Mouse (Mus musculus) embryo, embryonic 10.5 days (tissue): ENCODE data around the gene Stam.

Experiments used
- DNase-seq: peaks from one replicate; pipeline ENCODE4 v3.0.0-alpha.2; 2015; ENCODE audit warnings: low spot score

The Stam gene

DNA sequence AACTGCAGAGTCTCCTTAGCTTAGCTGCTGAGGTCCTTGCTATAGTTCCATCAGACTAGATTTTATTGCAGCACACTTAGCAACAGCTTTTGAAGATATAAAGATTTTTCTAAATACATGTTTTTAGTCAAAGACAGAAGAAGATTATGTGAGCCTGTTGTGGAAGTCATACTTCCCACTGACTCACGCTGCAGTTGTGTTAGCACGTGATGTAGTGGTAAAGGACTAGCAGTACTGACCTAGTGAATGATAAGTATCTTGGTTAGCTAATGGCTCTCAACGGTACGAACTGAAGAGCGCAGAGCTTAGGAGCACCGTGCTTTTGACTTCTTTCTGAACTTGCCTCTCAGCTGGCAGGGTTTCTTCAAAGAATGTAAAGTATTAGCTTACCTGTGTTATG is 52.5 kb downstream of the Stam start:
- no peak for DNase-seq

DNA sequence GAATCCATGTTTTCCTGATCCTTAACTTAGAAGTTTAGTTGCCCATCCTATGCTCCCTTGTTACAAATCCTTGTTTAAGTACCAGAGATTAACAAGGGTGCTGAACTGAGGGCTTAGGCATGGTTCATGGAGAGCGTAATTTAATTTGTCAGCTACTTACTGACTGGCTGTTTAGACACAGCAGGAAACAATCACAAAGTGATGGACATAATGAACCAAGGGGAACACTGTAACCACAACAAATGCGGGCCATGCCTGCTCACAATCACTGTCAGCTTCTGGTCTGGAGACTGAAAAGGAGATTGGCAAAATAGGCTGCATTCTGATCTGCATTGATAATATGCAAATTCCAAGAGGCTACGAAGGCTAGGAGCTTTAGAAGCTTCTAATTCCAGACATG is 53.7 kb downstream of the Stam start:
- peak; percentile 12 for DNase-seq

GRCm38 (mm10) chr2:14130641-14131339 is 56.9 kb downstream of the Stam start:
- no peak for DNase-seq

- DNase-seq: no peak
Measured at GRCm38 (mm10) chr2:14132468-14133326, 58.8 kb downstream of the Stam start.

DNA sequence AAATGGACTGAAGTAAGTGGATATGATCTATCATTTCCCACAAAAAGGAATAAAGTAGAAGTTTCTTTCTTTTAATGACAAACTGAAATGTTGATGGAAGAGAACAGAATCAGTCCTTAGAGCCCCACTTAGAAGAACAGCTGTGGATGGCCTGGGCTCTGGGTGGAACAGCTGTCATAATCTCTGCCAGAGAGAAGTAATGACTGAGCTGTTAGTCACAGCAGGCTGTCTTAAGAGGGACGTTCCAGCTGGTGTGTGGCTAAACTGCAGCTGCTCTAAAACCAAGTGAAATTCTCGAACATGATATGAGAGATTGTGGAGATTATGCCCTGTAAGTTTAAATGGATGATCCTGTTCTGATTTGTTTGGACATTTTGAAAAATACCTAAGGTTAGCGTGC is 63.0 kb downstream of the Stam start:
- peak; percentile 10 for DNase-seq

DNA sequence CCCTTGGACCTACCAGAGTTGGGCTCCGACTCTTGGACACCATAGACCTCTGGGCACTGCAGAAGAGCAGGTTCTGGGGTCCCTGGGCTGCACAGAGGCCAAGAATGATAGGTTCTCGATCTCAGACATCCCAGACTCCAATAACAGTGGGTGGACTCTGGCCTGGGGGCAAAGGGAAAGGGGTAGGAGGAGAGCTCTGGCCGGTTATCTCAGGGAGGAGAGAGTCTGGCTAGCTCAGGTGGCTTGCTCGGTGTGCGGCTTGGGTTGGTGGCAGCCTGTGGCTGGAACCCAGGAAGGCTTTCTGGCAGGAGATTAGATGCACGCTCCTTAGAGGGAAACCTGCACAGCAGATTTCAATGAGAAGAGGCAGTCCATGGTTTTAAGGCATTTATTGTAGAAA is 65.7 kb downstream of the Stam start:
- no peak for DNase-seq

GRCm38 (mm10) chr2:14140044-14140443 is 66.1 kb downstream of the Stam start:
- DNase-seq: peak; percentile 9

- DNase-seq: no peak
Measured at GRCm38 (mm10) chr2:14145311-14145710, 71.4 kb downstream of the Stam start.

DNA sequence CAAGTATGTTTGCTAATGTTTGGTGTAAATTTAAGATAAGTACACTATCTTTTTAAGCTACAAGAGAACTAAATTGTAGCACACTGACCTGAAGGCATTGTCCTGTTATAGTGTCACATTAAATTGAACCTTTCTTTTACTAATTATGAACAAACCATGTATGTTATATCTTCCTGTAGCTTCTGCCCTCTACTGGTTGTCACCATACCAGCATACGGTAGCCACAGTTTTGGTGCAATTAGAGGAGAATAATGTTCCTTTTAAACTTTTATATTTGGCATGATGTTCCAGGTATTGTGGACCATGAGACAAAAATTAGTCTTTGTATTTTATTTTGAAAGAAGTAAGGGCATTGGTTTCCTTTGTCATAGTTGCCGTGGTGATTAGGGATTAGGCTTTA is 73.0 kb downstream of the Stam start:
- DNase-seq: peak; percentile 15

GRCm38 (mm10) chr2:14150829-14151228 is 76.9 kb downstream of the Stam start:
- DNase-seq: no peak

DNA sequence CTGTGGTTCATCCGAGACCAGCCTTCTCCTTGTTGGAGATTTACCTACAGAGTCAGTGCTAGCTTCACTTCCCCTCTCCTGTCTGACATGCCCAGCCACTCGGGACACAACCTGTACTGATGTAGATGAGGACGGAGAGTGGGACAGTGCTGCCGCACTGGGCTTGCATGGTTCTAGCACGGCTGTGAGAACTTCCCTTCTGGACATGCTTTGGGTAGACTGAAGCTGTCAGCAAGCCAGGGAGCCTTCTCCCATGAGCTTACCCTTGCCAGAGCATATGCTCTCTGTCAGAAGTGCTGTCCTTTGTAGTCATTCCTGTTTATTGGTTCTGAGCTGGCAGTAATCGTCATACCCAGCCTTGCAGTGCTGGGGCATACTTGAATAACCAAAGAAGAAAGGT is 78.0 kb downstream of the Stam start:
- no peak for DNase-seq

DNA sequence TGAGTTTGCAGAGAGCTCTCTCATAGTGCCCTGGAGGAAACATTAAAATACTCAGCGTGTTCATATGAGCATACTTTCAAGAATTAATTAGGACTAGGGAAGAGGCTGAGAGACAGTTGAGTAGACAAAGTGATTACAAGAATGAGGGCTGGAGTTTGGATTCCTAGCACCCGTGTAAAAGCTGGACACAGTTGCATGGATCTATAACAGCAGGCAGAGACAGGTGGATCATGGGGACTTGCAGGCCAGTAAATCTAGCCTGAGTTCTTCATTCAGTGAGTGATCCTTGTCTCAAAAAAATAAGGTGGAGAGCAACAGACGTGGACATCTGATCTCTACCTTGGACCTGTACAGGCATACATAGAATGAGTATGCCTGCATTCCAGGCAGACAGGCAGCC is 85.1 kb downstream of the Stam start:
- DNase-seq: no peak

DNA sequence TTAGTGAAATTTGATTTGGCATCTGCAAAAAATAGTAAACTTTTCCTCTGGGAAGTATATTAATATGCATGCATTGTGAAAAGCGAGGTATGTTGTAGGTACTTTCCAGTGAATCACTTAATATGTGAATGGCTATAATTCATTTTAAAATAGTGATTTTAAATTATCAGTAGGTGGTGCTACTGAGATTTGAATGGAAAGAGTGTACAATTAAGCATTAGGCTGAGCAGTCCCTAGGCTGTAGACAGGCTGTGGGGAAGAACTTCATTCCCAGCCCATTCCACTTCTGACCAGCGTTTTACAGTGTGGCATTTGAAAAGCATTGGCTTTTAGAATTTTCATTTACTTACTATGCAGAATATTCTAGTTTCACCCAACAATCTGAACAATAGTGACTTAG is 85.9 kb downstream of the Stam start:
- no peak for DNase-seq

- no peak for DNase-seq
Measured at GRCm38 (mm10) chr2:14164459-14165030, 90.6 kb downstream of the Stam start.

DNA sequence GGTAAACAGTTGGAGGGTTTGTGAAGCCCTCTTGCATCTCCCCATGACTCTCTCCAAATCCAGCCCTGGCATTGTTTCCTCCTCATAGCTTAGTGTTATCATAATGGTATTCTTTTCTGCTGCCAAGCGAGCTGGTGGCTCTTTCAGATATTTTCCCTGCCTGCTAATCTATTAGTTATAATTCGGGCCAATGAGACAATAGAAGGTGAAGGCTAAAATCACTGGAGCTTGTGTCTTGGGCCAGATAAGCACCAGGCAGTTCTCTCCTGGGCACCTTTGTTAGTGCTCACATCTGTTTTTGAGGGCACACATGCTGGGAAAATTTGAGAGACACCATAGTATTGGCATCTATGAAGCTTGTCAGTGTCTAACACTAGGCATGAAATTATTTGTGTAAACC is 91.2 kb downstream of the Stam start:
- no peak for DNase-seq

DNA sequence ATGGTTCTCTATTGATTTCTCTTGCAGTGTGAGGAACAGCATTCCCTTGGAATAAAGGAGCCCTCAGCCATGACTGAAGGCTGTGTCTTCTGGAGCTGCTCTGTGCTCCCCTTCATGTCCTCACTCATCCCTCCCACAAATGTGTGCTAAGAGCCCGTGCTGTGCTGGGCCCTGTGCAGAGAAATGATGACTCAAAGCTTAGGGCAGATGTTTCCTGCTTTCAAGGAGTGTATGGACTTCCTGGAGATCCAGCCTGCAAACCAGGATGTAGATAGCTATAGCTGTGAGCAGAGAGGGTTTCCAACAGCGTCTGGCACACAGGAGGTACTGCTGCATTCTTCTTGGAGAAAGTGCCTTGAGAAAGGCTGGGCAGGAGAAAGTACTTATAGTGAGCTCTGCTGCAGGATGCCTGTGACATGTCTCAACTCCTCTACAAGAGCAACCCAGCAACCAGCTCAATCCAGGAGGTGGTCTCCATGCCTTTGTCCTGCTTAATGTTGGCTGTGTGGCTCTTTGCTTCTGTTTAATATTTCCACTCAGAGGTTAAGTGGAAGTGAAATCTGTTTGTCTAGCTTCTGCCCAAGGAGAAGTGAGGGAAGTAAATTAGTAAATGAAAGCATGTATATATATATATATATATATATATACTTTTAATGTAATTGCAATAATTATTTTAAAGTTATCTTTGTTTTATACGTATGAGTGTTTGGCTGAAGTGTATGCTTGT is 91.9 kb downstream of the Stam start:
- DNase-seq: peak; percentile 7

GRCm38 (mm10) chr2:14167721-14168120 is 93.8 kb downstream of the Stam start:
- no peak for DNase-seq

DNA sequence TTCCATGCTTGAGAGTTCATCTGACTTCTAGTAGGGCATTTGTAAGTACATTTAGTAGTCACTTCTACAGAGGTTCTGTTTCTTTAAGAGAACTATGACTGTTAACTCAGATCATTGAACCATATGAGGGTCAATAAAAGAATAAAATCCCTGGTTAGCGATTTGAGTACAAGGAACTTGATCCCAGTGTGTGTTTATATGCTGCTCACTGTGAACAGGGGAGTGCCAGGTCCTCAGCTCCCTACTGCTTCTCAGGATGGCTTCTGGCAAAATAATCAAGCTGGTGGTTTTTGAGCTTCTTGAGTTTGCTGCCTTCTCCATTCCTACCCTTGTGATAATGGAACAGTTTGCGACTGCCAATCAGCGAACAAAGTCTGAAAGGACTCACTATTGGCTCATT is 100.4 kb downstream of the Stam start, which contains the start of gene Tmem236:
Gene Tmem236 (plus strand): TSS at position 190 of the 400 bp plus-strand sequence.
- no peak for DNase-seq

DNA sequence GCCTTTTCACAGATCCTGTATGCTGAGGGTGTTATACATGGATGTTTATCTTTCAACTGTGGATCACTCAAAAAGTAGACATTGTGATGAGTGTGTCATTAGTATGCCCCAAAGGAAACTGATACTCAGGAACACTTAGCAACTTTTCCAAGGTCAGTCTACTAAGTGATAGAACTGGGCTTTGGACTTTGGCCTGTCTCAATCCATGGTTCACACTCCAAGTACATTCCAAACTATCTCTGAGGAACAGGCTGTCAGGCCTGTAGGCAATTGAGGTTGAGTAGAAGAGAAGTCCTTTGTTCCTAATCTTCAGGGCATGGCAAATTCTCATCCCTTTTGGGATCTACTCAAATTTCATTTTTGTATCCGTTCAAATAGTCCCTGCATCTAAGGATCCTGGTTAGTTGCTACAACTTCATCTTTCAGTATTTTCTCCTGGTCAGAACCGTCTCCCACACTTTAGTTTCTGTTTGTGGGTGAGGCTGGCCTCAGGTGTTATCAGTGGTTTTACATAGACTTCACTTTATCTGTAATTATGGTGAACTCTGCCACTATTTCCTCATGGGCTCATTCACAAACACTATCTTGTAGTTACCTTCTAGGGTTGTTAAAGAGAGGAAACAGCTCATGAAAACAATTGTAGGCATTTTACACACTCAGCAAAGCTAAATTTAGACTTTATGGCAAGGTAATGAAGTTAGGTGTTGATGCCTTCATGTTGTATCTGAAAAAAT is 102.7 kb downstream of the Stam start:
- no peak for DNase-seq

DNA sequence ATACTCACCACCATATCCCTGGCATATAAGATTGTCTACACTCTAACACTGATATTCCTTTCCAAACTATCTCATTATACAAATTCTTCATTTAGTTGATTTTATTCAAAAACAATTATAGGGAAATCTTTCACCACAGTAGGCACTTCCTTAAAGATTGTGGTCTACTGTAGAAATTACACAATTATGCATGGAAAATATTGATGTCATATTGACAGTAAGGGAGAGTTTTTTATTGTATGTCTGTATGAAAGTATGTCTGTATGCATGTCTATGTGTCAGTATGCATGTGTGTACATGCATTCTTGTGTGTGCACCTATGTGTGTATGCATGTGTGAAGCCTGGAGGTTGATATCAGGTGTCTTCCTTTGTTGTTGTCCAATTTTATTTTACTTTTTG is 110.5 kb downstream of the Stam start:
- DNase-seq: no peak

GRCm38 (mm10) chr2:14190684-14191083 is 116.8 kb downstream of the Stam start:
- peak; percentile 6 for DNase-seq

GRCm38 (mm10) chr2:14191601-14192000 is 117.7 kb downstream of the Stam start:
- no peak for DNase-seq
